Mouse (Mus musculus): ENCODE results near the gene Rnaset2b.
"Not testable (repeated sequence)": the region's sequence is repeated elsewhere in the genome, so short reads cannot be mapped to it uniquely, and the experiment has no call there.

DNA sequence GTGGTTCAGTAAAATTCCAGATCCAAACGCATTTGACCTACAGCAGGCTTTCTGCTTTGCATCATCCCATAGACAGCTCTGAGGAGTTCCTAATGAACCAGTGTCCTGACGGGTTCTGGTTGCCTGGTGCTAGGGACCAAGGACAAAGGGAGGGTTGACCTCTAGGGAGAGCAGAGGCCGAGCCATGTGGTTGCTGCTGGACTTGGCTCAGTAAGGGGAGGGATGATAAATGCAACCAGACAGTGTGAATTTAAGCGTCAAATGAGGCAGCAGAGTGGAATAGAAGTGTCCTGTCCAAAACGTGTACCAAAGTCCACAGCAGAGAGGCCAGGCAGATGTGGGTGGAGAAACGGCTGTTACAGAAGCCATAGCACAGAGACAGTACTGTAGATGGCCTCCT is 25.1 kb downstream of the Rnaset2b start:
- TF ChIP-seq CTCF (IDR thresholded peaks at IDR 0.05; ENCODE audit: extremely low read depth, insufficient read length, insufficient replicate concordance, low read depth, low read length); POLR2A (IDR thresholded peaks at IDR 0.05; ENCODE audit: low read depth, low read length): not testable (repeated sequence)

Measured in small intestine, adult 2 months (tissue).